Mouse (Mus musculus) ovary, postnatal 14 days (tissue): ENCODE measurements around the gene Cyp1a2.
"Not testable (repeated sequence)": the region's sequence is repeated elsewhere in the genome, so short reads cannot be mapped to it uniquely, and the experiment has no call there.

Experiments used
- DNase-seq: peaks from one replicate; pipeline ENCODE4 v3.0.0; 2022; ENCODE audit warnings: low spot score

Cyp1a2 gene

DNA sequence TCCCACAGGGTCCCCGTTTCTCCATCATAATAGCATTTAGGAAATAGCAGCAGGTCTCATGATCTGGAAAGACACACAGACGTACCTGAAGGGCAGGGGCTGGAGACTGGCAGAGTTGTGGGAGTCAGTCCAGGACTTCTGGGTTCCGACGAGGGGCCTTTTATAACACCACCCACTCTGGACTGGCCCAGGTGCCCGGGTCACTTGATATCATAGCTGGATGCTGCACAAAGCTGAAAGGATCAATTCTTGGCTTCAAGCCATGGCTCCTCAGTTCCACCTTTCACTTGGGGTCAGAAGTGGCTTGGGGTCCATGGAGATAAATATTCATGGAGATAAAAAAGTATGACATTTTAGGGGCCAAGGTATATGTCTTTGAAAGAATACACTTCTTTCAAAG lies at the start of gene Cyp1a2:
Cyp1a2 (minus strand) TSS at position 184 of the 400 bp plus-strand sequence.
- no peak for DNase-seq

DNA sequence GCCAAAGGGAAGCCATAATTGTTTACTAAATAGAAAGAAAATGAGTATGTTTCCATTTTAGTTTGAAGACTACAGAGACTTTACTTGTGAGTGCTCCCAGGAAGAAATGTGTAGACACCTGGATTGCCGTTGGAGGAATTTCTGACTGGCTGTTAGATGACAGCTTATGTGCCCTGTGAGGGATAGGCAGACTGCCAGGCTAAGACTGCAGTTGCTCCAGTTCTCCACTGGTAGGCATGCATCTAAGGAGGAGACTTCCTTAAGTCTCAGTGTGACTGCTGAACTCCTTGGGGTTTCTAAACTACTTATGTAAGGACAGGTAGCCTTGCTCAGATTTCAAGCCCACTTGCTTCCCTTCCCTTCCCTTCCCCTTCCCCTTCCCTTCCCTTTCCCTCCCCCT lies 44.8 kb upstream of the Cyp1a2 start:
- DNase-seq: no peak

DNA sequence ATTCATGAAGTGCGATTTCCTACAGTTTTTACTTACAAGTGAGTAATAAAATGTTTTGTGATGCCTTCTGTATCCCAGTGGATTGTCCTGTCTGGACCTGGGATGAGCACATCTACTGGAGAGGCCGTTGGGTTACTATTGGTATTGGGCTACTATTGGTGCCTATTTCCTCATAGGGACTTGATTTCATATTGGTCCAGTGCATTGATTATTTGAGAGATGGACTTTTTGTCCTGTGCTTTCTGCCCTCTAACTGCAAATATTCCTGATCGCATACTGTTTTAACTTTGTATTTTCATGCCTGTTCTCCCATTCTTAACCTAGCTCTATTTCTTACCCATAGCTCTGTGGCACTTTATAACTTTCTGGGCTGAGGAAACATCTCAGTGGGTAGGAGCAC lies 41.2 kb upstream of the Cyp1a2 start:
- DNase-seq: no peak

DNA sequence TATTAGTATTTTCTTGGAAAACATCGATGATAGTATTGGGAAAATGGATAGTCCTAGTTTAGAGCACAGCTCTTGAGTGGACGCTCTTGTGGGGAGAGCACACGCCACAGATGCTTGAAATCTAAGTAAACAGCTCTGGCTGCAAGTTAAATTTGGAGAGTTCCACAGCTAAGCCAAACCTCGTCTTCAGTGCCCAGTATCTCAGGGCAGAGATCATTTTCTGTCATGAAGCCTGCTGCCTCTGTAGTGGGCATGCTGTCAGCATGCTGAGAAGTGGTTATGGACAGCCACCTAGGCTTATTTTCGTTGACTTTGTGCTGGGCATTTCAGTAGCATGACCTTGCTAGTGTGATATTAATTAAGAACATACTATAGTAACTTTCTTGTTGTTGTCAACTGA lies 40.3 kb upstream of the Cyp1a2 start:
- no peak for DNase-seq

DNA sequence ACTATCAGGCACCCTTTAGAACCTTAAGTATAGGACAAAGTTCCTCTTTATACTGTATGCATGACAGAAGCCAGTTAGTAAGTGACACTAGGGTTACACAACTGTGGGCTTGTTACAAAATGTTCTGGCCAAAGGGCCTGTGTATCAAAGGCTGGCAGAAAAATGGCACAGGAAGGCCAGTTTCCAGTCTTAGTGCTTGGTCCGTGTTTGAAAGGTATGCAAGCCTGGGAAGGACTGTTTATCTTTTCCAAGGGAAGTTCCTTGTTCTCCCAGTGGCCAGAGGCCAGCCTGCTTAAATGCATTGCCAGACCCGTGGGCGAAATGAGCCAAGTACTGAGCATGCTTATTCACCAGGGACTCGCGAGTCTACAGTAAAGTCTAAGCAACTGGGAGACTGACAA lies 39.8 kb upstream of the Cyp1a2 start:
- peak; percentile 26 for DNase-seq

DNA sequence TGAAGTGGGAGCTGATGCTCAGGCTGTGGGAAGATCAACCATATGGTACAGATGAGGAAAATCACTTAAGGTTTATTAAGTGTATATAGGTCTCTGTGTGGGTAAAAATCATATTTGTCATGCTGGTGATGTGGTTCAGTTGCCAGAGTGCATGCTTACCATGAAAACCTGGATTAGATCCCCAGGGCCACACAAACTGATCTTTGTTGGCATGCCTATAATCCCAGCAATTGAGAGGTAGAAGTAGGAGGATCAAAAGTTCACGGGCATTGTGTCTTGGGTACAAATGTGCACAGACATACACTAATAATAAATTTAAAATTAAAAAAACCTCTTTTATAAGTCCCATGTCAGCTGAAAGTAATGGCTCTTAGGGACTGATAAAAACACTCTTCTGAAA lies 38.9 kb upstream of the Cyp1a2 start:
- DNase-seq: no peak

DNA sequence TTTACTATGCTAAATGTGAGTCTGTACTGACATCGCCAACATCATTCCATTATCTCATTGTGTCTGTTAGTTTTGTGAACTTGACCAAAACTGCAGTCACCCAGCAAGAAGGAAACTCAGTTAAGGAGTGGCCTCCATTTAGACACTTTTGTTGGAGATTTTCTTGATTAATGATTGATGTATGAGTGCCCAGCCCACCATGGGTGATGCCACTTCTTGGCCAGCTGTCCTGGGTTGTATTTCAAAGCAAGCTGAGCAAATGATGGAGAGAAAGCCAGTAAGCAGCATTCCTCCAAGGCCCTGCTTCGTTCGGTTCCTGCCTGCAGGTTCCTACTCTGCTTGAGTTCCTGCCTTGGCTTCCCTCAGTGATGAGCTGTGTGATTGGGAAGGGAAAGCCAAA lies 37.2 kb upstream of the Cyp1a2 start:
- DNase-seq: no peak

DNA sequence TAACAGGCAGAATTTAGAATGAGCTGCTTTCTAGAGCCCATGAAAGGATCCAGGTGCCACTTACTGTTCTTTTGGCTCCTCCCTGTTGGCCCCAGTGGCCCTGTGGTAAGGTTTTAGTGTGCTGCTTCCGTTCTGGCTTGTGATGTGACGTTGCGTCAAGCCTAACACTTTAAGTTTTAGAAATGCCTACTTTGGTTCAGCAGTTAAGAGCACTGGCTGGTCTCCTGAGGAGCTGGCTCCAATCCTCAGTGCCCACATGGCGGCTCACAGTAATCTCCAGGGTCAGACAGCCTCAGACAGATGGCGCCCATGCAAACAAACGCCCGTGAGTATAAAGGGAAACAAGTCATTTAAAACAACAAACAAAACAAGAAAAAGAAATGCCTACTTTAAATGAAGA lies 34.9 kb upstream of the Cyp1a2 start:
- no peak for DNase-seq

DNA sequence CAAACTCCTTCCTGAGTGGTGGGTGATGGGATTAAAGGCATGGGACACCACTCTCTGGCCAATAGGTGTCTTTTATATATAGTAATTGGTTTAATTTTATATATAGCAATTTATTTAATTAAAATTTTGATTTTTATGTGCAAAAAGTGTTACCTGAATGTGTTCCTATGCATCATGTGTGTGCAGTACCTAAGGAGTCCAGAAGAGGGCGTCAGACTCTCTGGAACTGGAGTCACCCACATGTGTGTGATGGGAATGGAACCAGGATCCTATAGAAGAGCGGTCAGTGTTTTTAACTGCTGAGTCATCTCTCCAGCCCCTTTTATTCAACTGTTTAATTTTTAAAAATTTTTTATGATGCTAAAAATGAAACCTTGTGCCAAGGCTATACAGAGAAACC lies 28.7 kb upstream of the Cyp1a2 start:
- no peak for DNase-seq

DNA sequence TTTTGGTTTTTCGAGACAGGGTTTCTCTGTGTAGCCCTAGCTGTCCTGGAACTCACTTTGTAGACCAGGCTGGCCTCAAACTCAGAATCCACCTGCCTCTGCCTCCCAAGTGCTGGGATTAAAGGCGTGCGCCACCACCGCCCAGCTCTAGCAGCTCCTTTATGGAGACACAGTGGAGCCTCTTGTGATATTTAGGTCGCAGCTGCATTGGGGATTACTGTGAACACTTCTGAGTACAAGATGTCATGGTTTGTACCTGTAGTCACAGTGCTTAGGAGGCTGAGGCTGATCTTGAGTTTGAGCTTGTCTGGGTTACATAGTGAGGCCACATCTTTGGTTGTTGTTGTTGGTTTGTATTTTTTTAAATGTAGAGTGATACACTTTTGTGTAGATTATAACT lies 26.7 kb upstream of the Cyp1a2 start:
- not testable (repeated sequence) for DNase-seq

DNA sequence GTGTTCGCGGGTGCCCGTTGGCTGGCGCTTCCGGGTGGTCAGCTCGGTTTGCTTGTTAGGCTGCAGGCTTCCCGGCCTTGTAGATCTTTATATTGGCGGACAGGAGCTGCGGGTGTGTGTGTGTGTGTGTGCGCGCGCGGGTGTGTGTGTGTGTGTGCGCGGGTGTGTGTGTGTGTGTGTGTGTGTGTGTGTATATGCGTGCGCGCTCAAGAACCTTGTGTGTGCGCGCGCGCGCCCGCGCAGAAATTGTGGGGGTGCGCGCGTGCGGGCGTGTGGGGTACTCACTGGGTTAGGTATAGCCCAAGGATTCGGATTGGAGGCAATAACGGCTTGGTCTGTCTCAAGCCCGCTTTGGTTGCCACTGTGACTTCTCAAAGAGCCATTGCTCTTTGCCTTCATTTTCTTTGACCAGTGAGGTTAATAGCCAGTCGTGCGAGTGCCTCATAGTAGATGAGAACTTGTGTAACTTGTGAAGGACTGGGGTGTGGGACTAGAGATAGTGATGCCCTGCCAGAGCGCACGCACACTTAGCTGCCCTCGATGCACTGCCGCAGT lies 25.3 kb upstream of the Cyp1a2 start:
- peak; percentile 9 for DNase-seq

DNA sequence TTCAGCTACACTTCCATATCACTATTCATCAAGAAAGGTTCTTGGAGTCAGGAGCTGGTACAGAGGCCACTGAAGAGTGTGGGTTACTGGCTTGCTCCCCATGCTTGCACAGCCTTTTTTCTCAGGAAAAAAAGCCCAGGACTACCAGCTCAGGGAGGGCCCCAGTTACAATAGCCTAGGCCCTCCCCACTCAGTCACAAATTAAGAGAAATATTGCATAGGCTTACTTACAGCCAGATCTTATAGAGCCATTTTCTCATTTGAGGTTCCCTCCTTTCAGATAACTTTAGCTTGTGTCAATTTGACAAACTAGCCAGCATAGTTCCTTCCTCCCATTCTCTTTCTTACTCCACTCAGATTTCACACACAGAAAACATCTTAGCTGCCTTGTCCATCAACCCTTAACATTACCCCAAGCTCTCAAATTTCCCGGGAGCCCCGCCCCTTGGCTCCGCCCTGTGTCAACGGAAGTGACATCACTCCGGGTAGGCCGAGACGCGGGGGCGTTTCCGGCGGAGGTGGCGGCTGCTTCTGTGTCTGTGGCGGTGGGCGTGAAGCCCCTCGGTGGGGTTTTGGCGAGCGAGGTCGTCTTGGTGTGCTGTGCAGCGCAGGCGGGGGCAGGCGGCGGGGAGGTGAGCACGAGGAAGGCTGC lies 24.7 kb upstream of the Cyp1a2 start, which contains the start of gene Edc3:
Edc3 (plus strand) TSS at position 473 of the 652 bp plus-strand sequence.
- DNase-seq: peak; percentile 85

DNA sequence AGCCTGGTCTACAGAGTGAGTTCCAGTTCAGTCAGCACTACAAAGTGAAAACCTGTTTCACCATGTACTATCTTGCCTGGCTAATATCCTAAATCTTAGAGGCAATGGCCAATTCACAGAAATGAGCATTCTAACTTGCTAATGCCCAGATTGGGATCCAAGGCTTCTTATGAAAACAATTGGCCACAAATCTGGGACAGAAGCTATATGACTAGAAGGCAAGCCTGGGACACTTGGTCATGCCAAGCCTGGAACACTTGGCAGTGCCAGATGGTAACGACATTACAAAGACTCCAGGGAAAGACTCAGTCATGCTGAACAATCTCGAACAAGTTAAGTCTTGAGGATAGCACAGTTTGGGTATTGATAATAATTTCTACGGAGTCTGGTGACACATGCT lies 23.0 kb upstream of the Cyp1a2 start:
- DNase-seq: no peak

DNA sequence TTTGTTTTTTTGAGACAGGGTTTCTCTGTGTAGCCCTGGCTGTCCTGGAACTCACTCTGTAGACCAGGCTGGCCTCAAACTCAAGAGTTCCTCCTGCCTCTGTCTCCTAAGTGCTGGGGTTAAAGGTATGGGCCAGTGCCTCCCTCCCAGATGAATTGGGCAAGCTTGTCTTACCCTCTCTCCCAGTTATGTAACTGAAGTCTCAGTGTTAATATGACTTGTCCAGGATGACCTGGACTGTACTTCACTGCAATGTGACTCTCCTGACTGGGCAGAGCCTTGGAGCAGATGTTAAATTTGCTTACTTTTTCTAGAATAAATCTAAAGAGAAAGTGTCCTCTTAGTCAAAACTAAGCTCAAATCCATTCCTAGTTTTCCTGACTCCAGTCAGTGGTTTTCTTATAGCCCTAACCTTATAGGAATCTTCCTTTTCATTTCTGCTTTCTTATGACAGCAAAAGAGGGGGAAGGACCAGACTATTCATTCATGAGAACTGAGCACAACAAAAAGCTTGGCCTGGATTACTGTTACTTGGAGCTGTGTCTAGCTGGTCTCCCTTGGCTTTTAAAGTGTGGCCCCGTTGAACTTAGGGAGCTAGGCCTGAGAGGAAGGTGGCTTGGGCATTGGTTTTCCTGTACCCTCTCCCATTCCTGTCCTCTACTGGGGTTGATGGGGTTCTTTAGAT lies 15.1 kb upstream of the Cyp1a2 start:
- DNase-seq: no peak

DNA sequence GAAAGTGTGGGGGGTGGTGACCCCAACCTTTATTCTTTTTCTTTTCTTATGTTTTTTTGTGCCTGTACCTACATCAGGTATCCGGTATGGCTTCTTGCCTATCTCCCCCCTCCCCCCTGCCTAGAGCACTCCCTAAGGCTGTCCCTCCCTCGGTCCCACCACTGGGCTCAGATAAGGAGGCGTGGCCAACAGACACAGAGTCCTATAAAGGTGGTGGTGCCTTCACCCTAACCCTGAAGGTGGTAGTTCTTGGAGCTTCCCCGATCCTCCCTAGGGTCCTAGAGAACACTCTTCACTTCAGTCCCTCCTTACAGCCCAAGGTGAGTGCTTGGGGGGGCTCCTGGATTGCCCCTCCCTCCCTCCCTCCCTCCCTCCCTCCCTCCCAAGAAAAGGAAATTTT lies 13.9 kb upstream of the Cyp1a2 start:
- DNase-seq: no peak

DNA sequence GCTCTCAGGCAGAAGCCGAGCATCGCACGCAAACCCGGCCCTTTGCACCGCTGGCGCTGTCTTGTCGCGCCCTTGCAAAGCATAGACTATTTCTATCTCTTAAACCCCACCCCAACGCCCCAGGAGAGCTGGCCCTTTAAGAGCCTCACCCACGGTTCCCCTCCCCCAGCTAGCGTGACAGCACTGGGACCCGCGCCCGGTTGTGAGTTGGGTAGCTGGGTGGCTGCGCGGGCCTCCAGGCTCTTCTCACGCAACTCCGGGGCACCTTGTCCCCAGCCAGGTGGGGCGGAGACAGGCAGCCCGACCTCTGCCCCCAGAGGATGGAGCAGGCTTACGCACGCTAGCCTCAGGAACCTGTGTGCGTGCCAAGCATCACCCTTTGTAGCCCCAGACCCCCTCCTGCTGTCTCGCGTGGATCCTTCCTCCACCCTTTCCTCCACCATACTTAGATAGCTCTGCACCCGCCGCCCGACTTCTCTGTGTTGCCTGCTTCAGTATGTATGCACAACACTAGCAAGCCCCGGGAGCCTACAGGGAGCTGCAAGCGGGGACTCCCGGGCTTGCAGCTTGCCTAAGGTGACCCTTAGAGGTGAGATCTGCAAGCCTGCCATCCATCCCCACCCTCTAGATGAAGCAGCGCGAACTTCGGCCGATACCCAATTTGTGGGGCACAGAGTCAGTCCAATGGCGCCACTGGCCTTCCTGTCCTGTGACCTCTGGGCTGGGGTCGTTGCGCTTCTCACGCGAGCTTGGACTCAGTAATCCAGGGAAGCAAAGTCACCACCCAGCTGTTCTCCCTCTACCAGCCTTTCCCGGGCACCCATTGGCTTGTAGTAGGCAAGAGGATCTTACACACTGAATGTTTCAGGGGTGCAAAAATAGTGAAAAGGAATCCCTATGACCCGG lies 13.1 kb upstream of the Cyp1a2 start:
- no peak for DNase-seq

DNA sequence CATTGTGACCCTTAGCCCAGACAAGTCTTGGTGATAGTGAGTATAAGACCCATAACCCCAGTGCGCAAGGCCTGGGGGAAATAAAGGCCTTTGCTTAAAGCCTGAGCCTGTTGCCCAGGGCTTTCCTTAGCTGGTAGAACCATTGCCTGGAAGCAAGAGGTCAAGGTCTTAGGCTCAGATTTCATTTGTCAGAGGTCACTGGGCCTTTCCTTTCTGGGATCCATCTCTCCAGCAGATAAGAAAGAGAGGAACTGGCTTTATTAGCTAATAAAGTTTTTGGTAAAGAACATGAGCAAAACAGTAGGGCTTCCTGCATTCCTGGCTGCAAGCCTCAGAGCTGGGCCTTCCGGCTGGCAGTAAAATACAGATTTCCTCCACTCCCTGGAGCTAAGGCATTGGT lies 10.6 kb upstream of the Cyp1a2 start:
- DNase-seq: no peak

DNA sequence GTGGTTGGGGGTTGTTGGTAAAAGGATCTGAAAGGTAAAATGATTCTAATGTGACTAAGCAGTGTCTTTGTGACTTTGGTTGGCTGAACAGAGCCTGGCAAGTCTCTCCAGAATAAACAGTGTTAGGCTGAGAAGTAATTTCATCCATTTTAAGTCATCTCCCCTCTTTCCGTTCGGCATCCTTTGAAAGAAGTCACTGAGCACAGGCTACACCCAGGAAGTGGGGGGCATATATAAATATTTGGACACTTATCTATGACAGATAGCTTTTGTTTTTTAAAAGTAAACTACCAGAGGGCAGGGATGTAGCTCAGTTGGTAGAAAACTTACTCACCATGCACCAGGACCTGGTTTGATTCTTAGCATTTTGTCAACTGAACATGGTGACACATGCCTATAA lies 5.1 kb upstream of the Cyp1a2 start:
- DNase-seq: no peak

DNA sequence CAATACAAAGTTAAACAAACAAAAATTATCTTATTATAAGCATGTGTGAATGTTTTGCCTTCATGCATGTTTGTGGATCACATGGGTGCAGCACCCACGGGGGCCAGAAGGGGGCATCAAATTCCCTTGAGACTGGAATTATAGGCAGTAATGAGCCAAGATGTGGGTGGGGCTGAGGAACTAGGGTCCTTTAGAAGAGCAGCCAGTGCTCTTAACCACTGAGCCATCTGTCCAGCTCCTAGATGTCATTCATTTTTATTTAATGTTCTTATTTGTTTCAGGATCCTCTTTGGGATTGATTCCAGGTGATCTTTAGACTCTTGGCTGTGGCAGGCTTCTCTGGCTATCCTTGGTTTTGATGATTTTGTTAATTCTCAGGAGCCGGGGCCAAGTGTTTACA lies 4.7 kb upstream of the Cyp1a2 start:
- no peak for DNase-seq

DNA sequence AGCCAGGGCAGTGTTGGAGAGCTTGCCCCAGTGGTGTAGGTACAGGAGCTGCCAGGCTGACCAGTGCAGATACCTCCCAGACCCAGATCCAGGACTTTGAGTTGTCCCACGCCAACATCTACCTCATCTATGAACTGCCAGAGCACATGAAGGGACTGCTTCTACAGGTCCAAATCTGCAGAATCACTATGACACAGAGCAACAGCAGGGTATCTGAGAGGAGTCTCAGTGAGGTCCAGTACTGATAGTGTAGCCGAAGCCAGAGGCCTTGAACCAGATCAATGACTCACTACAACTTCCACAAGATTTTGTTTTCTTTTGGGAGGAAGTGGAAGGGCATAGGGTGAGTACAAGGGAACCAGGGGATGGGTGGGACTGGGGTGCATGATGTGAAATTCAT lies 4.2 kb upstream of the Cyp1a2 start, which contains the start of gene Cyp1a1:
Cyp1a1 (plus strand) TSS at position 178 of the 400 bp plus-strand sequence.
- DNase-seq: no peak

DNA sequence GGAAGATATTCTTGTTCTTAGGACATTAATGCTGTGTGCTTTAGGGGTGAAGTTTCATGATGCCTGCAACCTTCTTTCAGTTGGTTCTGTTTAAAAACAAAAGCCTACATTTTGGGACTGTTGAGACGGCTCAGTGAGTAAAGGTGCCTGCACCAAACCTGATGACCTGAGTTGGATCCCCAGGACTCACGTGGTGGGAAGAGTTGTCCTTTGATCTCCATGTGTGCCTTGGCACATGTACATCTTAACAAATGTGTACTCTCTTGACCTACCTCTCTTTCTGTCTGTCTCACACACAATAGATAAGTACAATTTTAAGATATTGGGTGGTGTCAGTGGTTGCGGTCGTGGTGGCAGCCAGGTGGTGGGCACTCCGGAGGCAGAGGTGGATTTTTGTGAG lies 2.5 kb upstream of the Cyp1a2 start:
- DNase-seq: no peak

DNA sequence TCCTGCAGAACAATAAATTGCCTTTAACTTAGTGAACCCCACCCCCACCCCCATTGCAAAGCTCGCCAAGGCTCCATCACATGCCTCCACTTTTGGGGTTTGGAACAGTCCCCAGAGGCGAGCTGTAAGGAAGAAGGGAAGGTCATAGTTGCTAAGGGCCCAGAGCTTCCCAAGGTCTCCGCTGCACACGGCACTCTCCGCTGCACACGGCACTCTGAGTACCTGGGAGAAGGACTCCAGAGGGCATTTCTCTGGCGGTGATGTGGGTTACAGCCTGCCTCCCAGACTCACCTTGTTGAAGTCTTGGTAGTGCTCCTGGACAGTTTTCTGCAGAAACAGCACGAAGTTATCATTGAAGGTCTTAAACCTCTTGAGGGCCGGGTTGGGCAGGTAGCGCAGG lies 2.1 kb downstream of the Cyp1a2 start:
- no peak for DNase-seq

DNA sequence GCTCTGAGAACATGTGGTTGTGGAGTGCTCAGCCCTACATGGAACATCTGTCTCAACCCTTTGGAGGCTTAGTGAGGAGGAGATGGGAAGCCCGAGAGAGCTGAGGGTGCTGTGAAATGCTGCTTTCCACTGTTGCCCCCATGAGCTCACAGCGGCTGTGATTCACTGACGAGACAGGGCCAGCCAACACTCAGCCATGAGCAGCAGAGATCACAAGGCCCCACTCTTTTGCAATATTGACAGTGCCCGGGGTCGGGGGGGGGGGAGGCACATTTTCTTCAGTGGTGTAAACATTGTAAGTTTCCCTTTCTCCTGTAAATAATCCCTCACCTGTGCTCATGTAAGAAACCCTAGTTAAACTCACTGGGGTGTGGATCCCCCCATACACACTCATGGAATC lies 12.0 kb downstream of the Cyp1a2 start:
- no peak for DNase-seq
